Mouse (Mus musculus): ENCODE measurements around the gene Bex3.

Gene Bex3

GRCm38 (mm10) chrX:136313303-136313702 is 43.2 kb downstream of the Bex3 start:
- no peak for DNase-seq (ENCODE audit: extremely low read depth, insufficient read length, low spot score)

GRCm38 (mm10) chrX:136313792-136314564 is 43.9 kb downstream of the Bex3 start:
- no peak for DNase-seq (ENCODE audit: extremely low read depth, insufficient read length, low spot score)

- DNase-seq (ENCODE audit: extremely low read depth, insufficient read length, low spot score), result no peak
These were observed 49.9 kb downstream of the Bex3 start for GRCm38 (mm10) chrX:136319953-136320352.

Data from 3134 (cell line).